Mouse (Mus musculus): Measurements from ENCODE around the gene Nptn.

Gene Nptn

GRCm38 (mm10) chr9:58581958-58582540, at the start of gene Nptn:
TSS of gene Nptn (plus strand) at chr9:58582240.
- peak; percentile 93 to 96 for DNase-seq (ENCODE audit: low spot score in 2 of 2)

DNA sequence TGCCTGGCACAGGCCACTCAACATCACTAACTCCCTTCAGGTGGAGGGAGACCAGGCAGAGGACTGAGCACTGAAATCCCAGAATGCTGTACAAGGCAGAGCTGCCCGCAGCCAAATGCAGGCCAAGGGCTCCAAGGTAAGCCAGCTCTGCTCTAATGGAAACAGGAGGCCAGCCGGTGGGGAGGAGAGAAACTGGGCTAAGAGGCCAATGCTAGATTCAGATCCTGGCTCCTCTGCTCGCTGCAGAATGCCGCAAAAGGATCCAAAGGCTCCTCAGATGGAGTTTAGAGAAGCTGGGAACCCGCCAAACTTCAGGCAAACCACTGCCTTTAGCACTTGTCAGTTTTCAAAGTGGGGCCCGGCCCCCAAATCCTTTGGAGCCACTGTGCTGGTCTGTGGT, 48.7 kb upstream of the Nptn start:
- no peak for DNase-seq (ENCODE audit: low spot score in 2 of 2)

- peak; percentile 20 to 49 for DNase-seq (ENCODE audit: low spot score in 2 of 2)
Measured at GRCm38 (mm10) chr9:58534766-58535165, 47.3 kb upstream of the Nptn start.

DNA sequence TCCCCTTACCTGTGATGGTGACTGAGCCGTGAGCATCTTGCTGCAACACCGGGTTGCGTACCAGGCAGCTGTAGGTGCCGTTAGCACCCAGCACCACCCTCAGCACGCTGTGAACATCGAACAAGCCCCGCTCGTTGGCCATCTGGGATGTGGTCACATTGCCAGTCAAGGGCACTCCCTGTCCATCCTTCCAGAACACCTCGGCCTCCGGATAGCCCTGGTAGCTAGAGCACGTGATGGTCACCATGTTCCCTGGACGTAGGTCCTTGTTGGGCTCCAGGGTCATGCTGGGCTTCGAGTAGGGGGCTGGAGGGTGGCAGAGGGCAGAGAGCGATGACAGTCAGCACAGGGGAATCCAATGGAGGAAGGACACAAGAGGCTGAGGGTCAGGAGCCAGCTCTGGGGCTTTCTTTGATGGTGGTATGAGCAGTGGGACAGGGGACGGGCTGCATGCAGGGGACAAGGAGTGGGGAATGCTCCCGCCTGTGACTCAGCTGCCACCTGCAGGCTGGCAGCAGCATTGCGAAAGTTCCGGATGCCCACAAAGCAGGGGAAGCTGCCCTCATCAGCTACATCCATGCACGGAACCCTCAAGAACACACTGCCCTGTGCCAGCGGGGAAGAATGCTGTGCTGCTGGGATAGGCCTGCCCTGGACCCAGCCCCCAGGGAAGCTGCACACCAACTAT, 46.4 kb upstream of the Nptn start:
- peak in 1 of 2 experiments; percentile 26 for DNase-seq (ENCODE audit: low spot score in 2 of 2)

GRCm38 (mm10) chr9:58537774-58538173, 44.3 kb upstream of the Nptn start:
- no peak for DNase-seq (ENCODE audit: low spot score in 2 of 2)

DNA sequence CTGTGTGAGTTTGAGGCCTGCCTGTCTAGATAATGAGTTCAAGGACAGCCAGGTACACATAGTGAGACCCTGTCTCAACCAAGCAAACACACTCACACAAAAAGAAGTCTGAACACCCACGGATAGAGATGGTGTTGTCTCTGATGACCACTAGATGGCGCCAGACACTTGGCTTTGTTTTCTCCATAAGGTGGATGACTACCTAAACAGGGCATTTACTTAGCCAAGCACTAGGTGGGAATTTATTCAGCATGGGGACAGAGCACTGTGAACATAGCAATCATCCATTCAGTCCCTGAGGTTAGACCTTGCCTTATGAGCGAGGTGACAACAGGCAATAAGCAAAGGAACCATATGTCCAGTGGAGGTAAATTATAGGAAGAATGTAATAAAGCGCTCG, 42.2 kb upstream of the Nptn start:
- DNase-seq (ENCODE audit: low spot score in 2 of 2) = peak; percentile 43 to 58

- peak; percentile 31 to 39 for DNase-seq (ENCODE audit: low spot score in 2 of 2)
Measured at GRCm38 (mm10) chr9:58541895-58542338, 40.1 kb upstream of the Nptn start.

DNA sequence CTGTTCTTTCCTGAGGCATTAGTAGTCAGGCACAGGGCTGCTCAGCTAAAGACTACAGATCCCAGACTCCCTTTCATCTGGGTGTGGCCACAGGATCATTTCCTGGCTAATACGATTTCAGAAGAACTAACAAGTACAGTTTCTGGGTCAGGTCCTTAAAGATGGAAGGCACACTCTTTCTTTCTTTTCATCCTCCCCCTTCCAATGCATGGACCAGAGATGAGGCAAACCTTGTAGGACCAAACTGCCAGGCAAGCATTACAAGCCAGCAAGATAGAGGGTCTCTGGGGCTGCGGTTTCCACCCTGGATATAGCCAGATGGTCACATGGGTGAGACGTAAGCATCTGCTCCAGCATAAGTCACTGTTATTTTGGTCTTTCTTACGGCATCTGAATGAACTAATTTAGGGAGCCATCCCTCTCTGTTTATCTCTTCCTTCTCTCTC, 37.1 kb upstream of the Nptn start:
- no peak for DNase-seq (ENCODE audit: low spot score in 2 of 2)

- no peak for DNase-seq (ENCODE audit: low spot score in 2 of 2)
Measured at GRCm38 (mm10) chr9:58545428-58545827, 36.6 kb upstream of the Nptn start.

DNA sequence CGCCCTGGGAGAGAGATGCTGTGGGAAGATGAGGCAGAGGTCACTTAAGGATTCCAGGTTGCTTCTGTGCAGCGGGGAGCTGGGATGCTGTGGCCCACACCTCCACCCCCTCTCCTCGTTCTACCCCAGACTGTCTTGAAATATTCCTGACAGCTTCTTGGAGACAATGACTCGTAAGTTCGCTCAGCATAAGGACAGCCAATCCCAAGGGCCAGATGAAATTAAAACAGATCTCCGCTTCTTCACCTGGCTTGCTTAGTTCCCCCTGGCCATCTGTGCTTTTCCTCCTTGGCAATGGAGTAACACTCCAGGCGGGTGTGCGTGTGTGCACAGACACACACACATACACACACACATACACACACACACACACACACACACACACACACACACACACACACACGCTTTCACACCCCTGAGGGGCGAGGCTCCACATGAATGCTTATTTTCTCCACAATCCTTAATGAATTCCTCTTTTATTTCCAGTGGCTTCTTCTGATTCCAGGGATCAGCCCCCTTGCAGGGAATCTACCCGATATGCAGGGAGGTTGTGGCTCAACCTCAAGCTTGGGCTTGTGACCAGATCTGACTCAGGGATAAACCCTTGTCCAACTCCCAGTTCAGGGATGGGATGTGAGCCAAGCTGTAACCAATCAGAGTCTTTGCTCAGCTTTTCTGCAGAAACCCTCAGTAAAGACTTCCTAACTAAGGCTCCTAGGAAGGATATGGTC, 35.2 kb upstream of the Nptn start:
- no peak for DNase-seq (ENCODE audit: low spot score in 2 of 2)

- DNase-seq (ENCODE audit: low spot score in 2 of 2) = no peak
Measured at GRCm38 (mm10) chr9:58548897-58549296, 33.1 kb upstream of the Nptn start.

DNA sequence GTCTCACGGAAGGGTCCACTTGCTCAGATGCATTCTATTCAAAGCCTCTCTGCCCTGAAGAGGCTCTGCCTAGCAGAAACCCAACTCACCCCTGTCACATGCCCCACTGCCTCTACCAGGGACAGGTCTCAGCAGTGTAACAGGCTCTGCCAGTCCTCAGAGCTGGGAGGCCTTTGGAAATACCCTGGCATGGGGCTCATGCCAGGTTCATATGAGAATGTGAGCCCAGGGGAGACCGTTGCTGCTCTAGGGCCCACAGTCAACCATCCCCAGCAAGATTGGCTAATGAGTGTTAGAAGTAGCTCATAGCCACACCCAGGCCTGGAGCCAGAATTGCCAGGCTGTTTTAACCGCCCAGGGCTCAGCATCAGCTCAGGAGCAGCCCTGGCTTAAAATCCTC, 32.3 kb upstream of the Nptn start:
- no peak for DNase-seq (ENCODE audit: low spot score in 2 of 2)

DNA sequence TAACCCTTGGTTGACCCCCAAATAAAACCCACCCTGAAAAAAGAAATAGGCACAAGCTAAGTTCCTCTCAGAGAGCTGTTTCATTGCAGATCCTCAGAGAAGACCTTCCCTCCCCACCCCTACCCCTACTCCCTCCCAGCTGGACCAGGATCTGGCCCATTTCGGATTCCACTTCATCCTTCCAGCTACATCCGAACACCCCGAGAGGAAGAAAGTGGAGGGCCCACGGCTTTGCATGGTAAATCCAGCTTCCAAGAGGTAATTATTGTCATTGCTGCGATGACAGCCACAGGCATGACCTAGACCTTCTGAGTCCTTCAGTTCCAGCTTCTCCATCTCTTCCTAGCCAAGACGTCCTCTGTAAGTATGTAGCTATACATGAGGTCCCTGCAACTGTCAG, 31.1 kb upstream of the Nptn start:
- DNase-seq (ENCODE audit: low spot score in 2 of 2) = no peak

GRCm38 (mm10) chr9:58552083-58552482, 30.0 kb upstream of the Nptn start:
- no peak for DNase-seq (ENCODE audit: low spot score in 2 of 2)

GRCm38 (mm10) chr9:58554056-58554907, 27.8 kb upstream of the Nptn start:
- no peak for DNase-seq (ENCODE audit: low spot score in 2 of 2)

- no peak for DNase-seq (ENCODE audit: low spot score in 2 of 2)
Measured at GRCm38 (mm10) chr9:58554908-58555684, 26.9 kb upstream of the Nptn start, which contains the start of gene Cd276. TSS of gene Cd276 (minus strand) at chr9:58555437.

GRCm38 (mm10) chr9:58555685-58556414, 26.2 kb upstream of the Nptn start:
- DNase-seq (ENCODE audit: low spot score in 2 of 2) = no peak

GRCm38 (mm10) chr9:58556627-58557026, 25.4 kb upstream of the Nptn start:
- no peak for DNase-seq (ENCODE audit: low spot score in 2 of 2)

- DNase-seq (ENCODE audit: low spot score in 2 of 2) = no peak
Measured at GRCm38 (mm10) chr9:58557457-58558455, 24.3 kb upstream of the Nptn start.

All from natural killer cell, adult 2 months (primary cell).